Mouse (Mus musculus): ENCODE data around the gene Itpr2. TPM values are rescaled to one million over a fixed set of nuclear protein-coding genes. Genes with fewer than 3 reads are reported as not detected.

The Itpr2 gene
- polyA plus RNA-seq, 1 experiment from 2014 or later: 9.0 TPM

DNA sequence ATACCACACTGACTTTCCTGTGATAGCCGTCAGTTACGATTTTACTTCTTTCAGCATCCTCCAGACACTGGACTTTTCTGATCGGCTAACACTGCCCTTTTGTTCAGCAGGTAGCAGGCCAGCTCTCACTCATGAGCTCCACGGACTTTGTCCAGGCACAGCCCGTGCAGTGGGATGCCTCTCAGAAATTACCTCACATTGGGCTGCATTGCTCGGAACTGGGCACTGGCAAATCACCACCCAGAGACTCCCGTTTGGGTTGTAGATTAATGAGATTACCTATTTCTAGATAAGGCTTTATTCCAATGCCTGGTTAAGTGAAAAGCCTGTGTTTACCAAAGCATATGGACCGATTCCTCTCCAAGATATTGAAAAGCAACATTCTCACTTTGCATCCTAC, 186.9 kb downstream of the Itpr2 start:
- Histone ChIP-seq H3K4me1 (ENCODE audit: control insufficient read depth, insufficient read depth, low read length) (no peaks in the 10 kb centered on the region), H3K9me3 (replicated peaks; ENCODE audit: control insufficient read depth, low read length, poor library complexity, severe bottlenecking) (no peaks in the 10 kb centered on the region), H3K4me3 (ENCODE audit: low read depth, low read length) (no peak overlapping the region), H3K4me2 (ENCODE audit: low read length) (no peak overlapping the region), H3K27me3 (ENCODE audit: control insufficient read depth, insufficient read depth, low read depth, low read length) (no peaks in the 10 kb centered on the region), H3K9ac (ENCODE audit: low read depth, low read length) (no peak overlapping the region), H3K36me3 (ENCODE audit: control insufficient read depth, insufficient read depth, low read length) (no peaks in the 10 kb centered on the region), H3K27ac (ENCODE audit: low read length) (no peak overlapping the region)
- 92% methylated on average over 8 of the region's 8 CpGs for WGBS
- no peak for ATAC-seq

DNA sequence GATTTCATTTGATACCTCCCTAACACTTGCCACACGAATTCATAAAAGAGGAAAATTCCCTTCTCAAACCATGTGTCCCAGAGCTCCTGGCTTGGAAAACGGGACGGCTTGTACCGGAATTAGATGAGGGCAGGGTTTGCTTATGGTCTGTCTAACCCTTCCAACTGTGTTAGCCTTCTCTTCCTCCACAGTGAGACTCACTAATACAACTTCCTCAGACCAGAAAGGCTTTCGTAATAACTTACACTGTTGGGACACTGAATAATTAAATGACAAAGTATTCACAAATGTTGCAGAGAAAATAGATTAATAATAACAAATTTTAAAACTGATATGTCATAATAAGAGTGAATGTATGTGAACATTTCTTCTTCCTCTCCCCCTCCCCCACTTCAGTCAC, 187.7 kb downstream of the Itpr2 start:
- Histone ChIP-seq H3K9me3 (replicated peaks; ENCODE audit: control insufficient read depth, low read length, poor library complexity, severe bottlenecking) (no peaks in the 10 kb centered on the region), H3K4me1 (ENCODE audit: control insufficient read depth, insufficient read depth, low read length) (no peaks in the 10 kb centered on the region), H3K36me3 (ENCODE audit: control insufficient read depth, insufficient read depth, low read length) (no peaks in the 10 kb centered on the region), H3K27ac (ENCODE audit: low read length) (no peak overlapping the region), H3K9ac (ENCODE audit: low read depth, low read length) (no peak overlapping the region), H3K4me2 (ENCODE audit: low read length) (no peak overlapping the region), H3K4me3 (ENCODE audit: low read depth, low read length) (no peak overlapping the region), H3K27me3 (ENCODE audit: control insufficient read depth, insufficient read depth, low read depth, low read length) (no peaks in the 10 kb centered on the region)
- no peak for ATAC-seq
- 80% methylated on average over 5 of the region's 5 CpGs for WGBS

DNA sequence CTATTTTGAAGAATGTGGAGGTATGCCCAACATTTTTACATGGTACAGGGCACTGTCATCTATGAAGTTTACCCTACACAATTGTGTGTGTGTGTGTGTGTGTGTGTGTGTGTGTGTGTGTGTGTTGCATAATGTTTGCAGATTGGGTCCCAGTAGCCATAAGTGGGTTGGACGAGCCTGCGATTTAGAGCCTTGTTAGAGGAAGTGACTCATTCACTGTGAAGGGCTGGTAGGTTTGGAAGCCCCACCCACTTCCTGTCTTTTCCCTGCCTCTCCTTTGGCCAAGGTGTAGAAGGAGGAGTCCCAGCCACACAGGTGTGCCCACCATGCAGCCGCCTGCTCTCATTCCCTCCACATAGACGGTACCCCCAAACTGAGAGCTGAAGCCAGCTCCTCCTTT, 188.6 kb downstream of the Itpr2 start:
- no peaks in the 10 kb centered on the region for H3K36me3 ChIP-seq (ENCODE audit: control insufficient read depth, insufficient read depth, low read length)
- 93% methylated on average over 4 of the region's 4 CpGs for whole genome bisulfite sequencing
- H3K9ac ChIP-seq (ENCODE audit: low read depth, low read length): no peak overlapping the region
- no peak overlapping the region for H3K27ac ChIP-seq (ENCODE audit: low read length)
- no peak overlapping the region for H3K4me2 ChIP-seq (ENCODE audit: low read length)
- no peak overlapping the region for H3K4me3 ChIP-seq (ENCODE audit: low read depth, low read length)
- no peaks in the 10 kb centered on the region for H3K4me1 ChIP-seq (ENCODE audit: control insufficient read depth, insufficient read depth, low read length)
- ATAC-seq: no peak
- H3K9me3 ChIP-seq (replicated peaks; ENCODE audit: control insufficient read depth, low read length, poor library complexity, severe bottlenecking): no peaks in the 10 kb centered on the region
- no peaks in the 10 kb centered on the region for H3K27me3 ChIP-seq (ENCODE audit: control insufficient read depth, insufficient read depth, low read depth, low read length)

GRCm38 (mm10) chr6:146310210-146310609, 191.8 kb downstream of the Itpr2 start:
- no peaks in the 10 kb centered on the region for H3K4me1 ChIP-seq (ENCODE audit: control insufficient read depth, insufficient read depth, low read length)
- WGBS: 78% methylated on average over 2 of the region's 2 CpGs

DNA sequence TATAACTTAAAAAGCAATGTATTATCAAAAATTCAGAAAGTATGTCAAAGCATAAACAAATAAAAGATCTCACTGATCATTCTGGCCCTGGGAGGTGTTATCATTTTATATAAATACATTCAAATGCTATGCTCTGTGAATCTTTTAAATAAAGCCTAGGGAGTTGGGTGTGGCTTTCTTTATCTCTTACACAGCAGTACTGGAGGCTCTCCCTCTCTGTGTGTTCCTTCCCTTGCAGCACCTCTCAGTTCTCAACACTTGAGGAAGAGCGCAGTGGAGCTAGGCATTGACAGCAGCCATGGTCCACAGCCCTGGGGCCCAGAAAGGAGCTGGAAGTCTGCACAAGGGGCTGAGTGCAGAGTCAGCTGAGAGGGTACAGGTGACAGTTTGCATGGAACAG, 192.7 kb downstream of the Itpr2 start:
- no peak overlapping the region for H3K4me3 ChIP-seq (ENCODE audit: low read depth, low read length)
- 93% methylated on average over 1 of the region's 1 CpGs for WGBS
- H3K9ac ChIP-seq (ENCODE audit: low read depth, low read length): no peak overlapping the region
- ATAC-seq: no peak
- no peak overlapping the region for H3K27ac ChIP-seq (ENCODE audit: low read length)
- no peaks in the 10 kb centered on the region for H3K9me3 ChIP-seq (replicated peaks; ENCODE audit: control insufficient read depth, low read length, poor library complexity, severe bottlenecking)
- no peaks in the 10 kb centered on the region for H3K36me3 ChIP-seq (ENCODE audit: control insufficient read depth, insufficient read depth, low read length)
- H3K4me2 ChIP-seq (ENCODE audit: low read length): no peak overlapping the region
- H3K4me1 ChIP-seq (ENCODE audit: control insufficient read depth, insufficient read depth, low read length): no peaks in the 10 kb centered on the region
- no peaks in the 10 kb centered on the region for H3K27me3 ChIP-seq (ENCODE audit: control insufficient read depth, insufficient read depth, low read depth, low read length)

More at GRCm38 (mm10) chr6:146310210-146310609, 191.8 kb downstream of the Itpr2 start:
- Histone ChIP-seq H3K4me3 (ENCODE audit: low read depth, low read length) (no peak overlapping the region), H3K9ac (ENCODE audit: low read depth, low read length) (no peak overlapping the region), H3K4me2 (ENCODE audit: low read length) (no peak overlapping the region), H3K27ac (ENCODE audit: low read length) (no peak overlapping the region), H3K9me3 (replicated peaks; ENCODE audit: control insufficient read depth, low read length, poor library complexity, severe bottlenecking) (no peaks in the 10 kb centered on the region), H3K27me3 (ENCODE audit: control insufficient read depth, insufficient read depth, low read depth, low read length) (no peaks in the 10 kb centered on the region), H3K36me3 (ENCODE audit: control insufficient read depth, insufficient read depth, low read length) (no peaks in the 10 kb centered on the region)
- ATAC-seq: no peak

GRCm38 (mm10) chr6:146305995-146306394, 196.0 kb downstream of the Itpr2 start:
- Histone ChIP-seq H3K27me3 (ENCODE audit: control insufficient read depth, insufficient read depth, low read depth, low read length) (no peaks in the 10 kb centered on the region), H3K9me3 (replicated peaks; ENCODE audit: control insufficient read depth, low read length, poor library complexity, severe bottlenecking) (no peaks in the 10 kb centered on the region), H3K36me3 (ENCODE audit: control insufficient read depth, insufficient read depth, low read length) (no peaks in the 10 kb centered on the region), H3K4me1 (ENCODE audit: control insufficient read depth, insufficient read depth, low read length) (no peaks in the 10 kb centered on the region; the same call in 1 of the 2 replicates), H3K27ac (ENCODE audit: low read length) (no peak overlapping the region), H3K9ac (ENCODE audit: low read depth, low read length) (no peak overlapping the region), H3K4me3 (ENCODE audit: low read depth, low read length) (no peak overlapping the region), H3K4me2 (ENCODE audit: low read length) (no peak overlapping the region)
- 85% methylated on average over 3 of the region's 3 CpGs for WGBS
- no peak for ATAC-seq

DNA sequence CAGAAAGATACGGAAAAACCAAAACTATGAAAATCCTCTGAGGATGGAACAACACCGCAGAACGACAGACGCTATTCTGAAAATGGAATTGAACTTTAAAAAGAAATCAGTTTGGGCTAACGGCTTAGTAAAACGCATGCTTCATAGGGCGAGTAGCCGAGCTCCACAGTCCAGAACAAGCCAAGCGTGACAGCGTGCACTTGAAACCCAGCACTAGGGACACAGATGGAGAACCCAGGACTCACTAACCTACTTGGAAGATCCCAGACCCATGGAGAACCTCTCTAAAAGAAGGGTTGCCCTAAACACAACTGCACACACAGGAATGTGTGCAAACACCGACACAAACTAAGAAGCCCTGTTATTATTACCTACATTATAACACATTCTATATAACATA, 197.9 kb downstream of the Itpr2 start:
- Histone ChIP-seq H3K27me3 (ENCODE audit: control insufficient read depth, insufficient read depth, low read depth, low read length) (no peaks in the 10 kb centered on the region), H3K4me2 (ENCODE audit: low read length) (no peak overlapping the region), H3K4me1 (ENCODE audit: control insufficient read depth, insufficient read depth, low read length) (no peaks in the 10 kb centered on the region; the same call in 1 of the 2 replicates), H3K9me3 (replicated peaks; ENCODE audit: control insufficient read depth, low read length, poor library complexity, severe bottlenecking) (no peaks in the 10 kb centered on the region), H3K9ac (ENCODE audit: low read depth, low read length) (no peak overlapping the region), H3K4me3 (ENCODE audit: low read depth, low read length) (no peak overlapping the region), H3K27ac (ENCODE audit: low read length) (no peak overlapping the region), H3K36me3 (ENCODE audit: control insufficient read depth, insufficient read depth, low read length) (no peaks in the 10 kb centered on the region)
- 77% methylated on average over 11 of the region's 11 CpGs for WGBS
- ATAC-seq: no peak

DNA sequence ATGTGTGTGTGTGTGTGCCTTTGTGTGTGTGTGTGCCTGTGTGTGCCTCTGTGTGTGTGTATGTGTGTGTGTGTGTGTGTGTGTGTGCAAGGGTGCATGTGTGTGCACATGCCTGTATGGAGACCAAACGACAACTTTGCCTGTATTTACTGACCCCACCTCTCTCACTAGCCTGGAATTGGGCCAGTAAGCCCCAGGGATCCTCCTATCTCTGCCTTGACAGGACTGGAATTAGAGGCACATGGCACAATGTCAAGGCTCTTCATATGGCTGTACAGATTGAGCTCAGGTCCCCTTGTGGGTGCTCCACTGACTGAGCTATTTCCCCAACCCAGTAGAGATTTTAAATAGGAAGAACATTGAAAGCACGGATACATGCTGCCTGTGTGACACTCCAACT, 198.7 kb downstream of the Itpr2 start:
- no peak overlapping the region for H3K27ac ChIP-seq (ENCODE audit: low read length)
- no peak overlapping the region for H3K4me2 ChIP-seq (ENCODE audit: low read length)
- WGBS: 65% methylated on average over 2 of the region's 2 CpGs
- no peaks in the 10 kb centered on the region; the same call in 1 of the 2 replicates for H3K4me1 ChIP-seq (ENCODE audit: control insufficient read depth, insufficient read depth, low read length)
- no peak overlapping the region for H3K4me3 ChIP-seq (ENCODE audit: low read depth, low read length)
- H3K9ac ChIP-seq (ENCODE audit: low read depth, low read length): no peak overlapping the region
- 0 out of 2 replicates have a peak, but pooled peaks have one; percentile 21 for ATAC-seq
- H3K36me3 ChIP-seq (ENCODE audit: control insufficient read depth, insufficient read depth, low read length): no peaks in the 10 kb centered on the region
- H3K27me3 ChIP-seq (ENCODE audit: control insufficient read depth, insufficient read depth, low read depth, low read length): no peaks in the 10 kb centered on the region
- H3K9me3 ChIP-seq (replicated peaks; ENCODE audit: control insufficient read depth, low read length, poor library complexity, severe bottlenecking): no peaks in the 10 kb centered on the region

DNA sequence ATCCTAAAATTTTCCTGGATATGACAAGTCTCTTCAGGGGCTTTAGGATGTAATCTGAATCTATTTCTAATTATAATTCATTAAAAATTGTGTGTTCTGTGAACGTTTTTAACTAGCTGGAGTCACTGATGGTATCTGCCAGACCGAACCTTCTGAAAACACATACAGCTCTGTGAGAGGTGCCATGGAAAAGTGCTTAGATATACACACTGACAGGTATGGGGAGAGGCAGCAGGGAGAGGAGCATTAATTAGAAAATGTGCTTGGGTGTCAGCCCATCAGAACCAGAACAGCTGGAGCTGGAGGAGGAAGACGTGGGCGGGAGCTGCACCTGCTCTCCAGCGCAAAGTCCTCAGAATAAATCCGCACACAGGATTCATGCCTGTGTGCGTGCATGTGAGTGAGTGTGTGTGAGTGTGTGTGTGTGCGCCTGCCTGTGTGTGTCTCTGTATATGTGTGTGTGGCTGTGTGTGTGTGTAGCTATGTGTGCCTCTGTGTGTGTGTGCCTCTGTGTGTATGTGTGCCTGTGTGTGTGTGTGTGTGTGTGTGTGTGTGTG, 199.4 kb downstream of the Itpr2 start:
- no peak overlapping the region for H3K9ac ChIP-seq (ENCODE audit: low read depth, low read length)
- no peaks in the 10 kb centered on the region; the same call in 1 of the 2 replicates for H3K4me1 ChIP-seq (ENCODE audit: control insufficient read depth, insufficient read depth, low read length)
- 74% methylated on average over 8 of the region's 8 CpGs for WGBS
- H3K27ac ChIP-seq (ENCODE audit: low read length): no peak overlapping the region
- peak; percentile 48 for ATAC-seq
- H3K27me3 ChIP-seq (ENCODE audit: control insufficient read depth, insufficient read depth, low read depth, low read length): no peaks in the 10 kb centered on the region
- no peak overlapping the region for H3K4me3 ChIP-seq (ENCODE audit: low read depth, low read length)
- no peaks in the 10 kb centered on the region for H3K9me3 ChIP-seq (replicated peaks; ENCODE audit: control insufficient read depth, low read length, poor library complexity, severe bottlenecking)
- H3K4me2 ChIP-seq (ENCODE audit: low read length): no peak overlapping the region
- H3K36me3 ChIP-seq (ENCODE audit: control insufficient read depth, insufficient read depth, low read length): no peaks in the 10 kb centered on the region
